Mouse (Mus musculus): Measurements from ENCODE around the gene Meis2. TPM values are rescaled to one million over a fixed set of nuclear protein-coding genes. Genes with fewer than 3 reads are reported as not detected.

Gene Meis2
- polyA plus RNA-seq, 2 experiments, result 0.69 to 1.5 TPM

- peaks cover 0 to 2% of the 10 kb centered on the region in 2 experiments; a peak in 1 of 4 replicates for H3K4me1 ChIP-seq (replicated peaks; ENCODE audit: control insufficient read depth in 2 of 2, insufficient read depth in 2 of 2, low read length in 1 of 2)
Measured at GRCm38 (mm10) chr2:115989249-115989648, 76.4 kb downstream of the Meis2 start.

GRCm38 (mm10) chr2:115988448-115988847 lies 77.2 kb downstream of the Meis2 start:
- H3K27ac ChIP-seq, result no peak overlapping the region
- H3K9ac ChIP-seq (replicated peaks), result no peak overlapping the region
- no peaks in the 10 kb centered on the region for H3K9me3 ChIP-seq (ENCODE audit: control insufficient read depth, low read length)
- H3K36me3 ChIP-seq (replicated peaks; ENCODE audit: control insufficient read depth, insufficient read depth, low read depth), result no peaks in the 10 kb centered on the region
- WGBS (ENCODE audit: insufficient replicate concordance), result 55% methylated on average over 4 of the region's 4 CpGs
- ATAC-seq (ENCODE audit: insufficient read depth), result no peak
- TF ChIP-seq EP300 (IDR thresholded peaks at IDR 0.05; ENCODE audit: low read depth) (no peak), CTCF (IDR thresholded peaks at IDR 0.05; ENCODE audit: low read depth) (no peak)
- peaks cover 0 to 2% of the 10 kb centered on the region in 2 experiments; a peak in 1 of 4 replicates for H3K4me1 ChIP-seq (replicated peaks; ENCODE audit: control insufficient read depth in 2 of 2, insufficient read depth in 2 of 2, low read length in 1 of 2)
- no peak overlapping the region for H3K4me2 ChIP-seq (ENCODE audit: low read depth)
- H3K27me3 ChIP-seq (ENCODE audit: control insufficient read depth, insufficient read depth, low read length), result no peaks in the 10 kb centered on the region
- H3K4me3 ChIP-seq (ENCODE audit: insufficient read depth in 1 of 2, low read depth in 2 of 2, low read length in 2 of 2), result no peak overlapping the region
- no peak for DNase-seq (ENCODE audit: low read depth in 3 of 3, low spot score in 3 of 3)

More at GRCm38 (mm10) chr2:115989249-115989648, 76.4 kb downstream of the Meis2 start:
- H3K27ac ChIP-seq, result no peak overlapping the region
- TF ChIP-seq EP300 (IDR thresholded peaks at IDR 0.05; ENCODE audit: low read depth), result no peak
- no peak for TF ChIP-seq CTCF (IDR thresholded peaks at IDR 0.05; ENCODE audit: low read depth)
- H3K4me3 ChIP-seq (ENCODE audit: insufficient read depth in 1 of 2, low read depth in 2 of 2, low read length in 2 of 2), result no peak overlapping the region
- no peak for DNase-seq (ENCODE audit: low read depth in 3 of 3, low spot score in 3 of 3)
- H3K9ac ChIP-seq (replicated peaks), result no peak overlapping the region
- no peaks in the 10 kb centered on the region for H3K27me3 ChIP-seq (ENCODE audit: control insufficient read depth, insufficient read depth, low read length)
- ATAC-seq (ENCODE audit: insufficient read depth), result no peak
- WGBS (ENCODE audit: insufficient replicate concordance), result 51% methylated on average over 6 of the region's 6 CpGs
- no peaks in the 10 kb centered on the region for H3K9me3 ChIP-seq (ENCODE audit: control insufficient read depth, low read length)
- no peak overlapping the region for H3K4me2 ChIP-seq (ENCODE audit: low read depth)
- no peaks in the 10 kb centered on the region for H3K36me3 ChIP-seq (replicated peaks; ENCODE audit: control insufficient read depth, insufficient read depth, low read depth)

GRCm38 (mm10) chr2:115984952-115985351 lies 80.7 kb downstream of the Meis2 start:
- ATAC-seq (ENCODE audit: insufficient read depth) (0 out of 2 replicates have a peak, but pooled peaks have one; percentile 23), DNase-seq (ENCODE audit: low read depth in 3 of 3, low spot score in 3 of 3) (no peak)
- Histone ChIP-seq H3K27me3 (ENCODE audit: control insufficient read depth, insufficient read depth, low read length) (no peaks in the 10 kb centered on the region), H3K36me3 (replicated peaks; ENCODE audit: control insufficient read depth, insufficient read depth, low read depth) (no peaks in the 10 kb centered on the region), H3K4me3 (ENCODE audit: insufficient read depth in 1 of 2, low read depth in 2 of 2, low read length in 2 of 2) (no peak overlapping the region), H3K4me2 (ENCODE audit: low read depth) (no peak overlapping the region), H3K4me1 (replicated peaks; ENCODE audit: control insufficient read depth in 2 of 2, insufficient read depth in 2 of 2, low read length in 1 of 2) (peaks cover 0 to 2% of the 10 kb centered on the region in 2 experiments; a peak in 1 of 4 replicates), H3K27ac (no peak overlapping the region), H3K9ac (replicated peaks) (no peak overlapping the region), H3K9me3 (ENCODE audit: control insufficient read depth, low read length) (no peaks in the 10 kb centered on the region)
- WGBS (ENCODE audit: insufficient replicate concordance), result 34% methylated on average over 9 of the region's 9 CpGs
- no peak for TF ChIP-seq CTCF (IDR thresholded peaks at IDR 0.05; ENCODE audit: low read depth)
- no peak for TF ChIP-seq EP300 (IDR thresholded peaks at IDR 0.05; ENCODE audit: low read depth)

GRCm38 (mm10) chr2:115984487-115984886 lies 81.2 kb downstream of the Meis2 start:
- DNase-seq (ENCODE audit: low read depth in 3 of 3, low spot score in 3 of 3), result no peak
- no peaks in the 10 kb centered on the region for H3K9me3 ChIP-seq (ENCODE audit: control insufficient read depth, low read length)
- no peak overlapping the region for H3K4me3 ChIP-seq (ENCODE audit: insufficient read depth in 1 of 2, low read depth in 2 of 2, low read length in 2 of 2)
- no peak overlapping the region for H3K4me2 ChIP-seq (ENCODE audit: low read depth)
- no peaks in the 10 kb centered on the region for H3K36me3 ChIP-seq (replicated peaks; ENCODE audit: control insufficient read depth, insufficient read depth, low read depth)
- H3K4me1 ChIP-seq (replicated peaks; ENCODE audit: control insufficient read depth in 2 of 2, insufficient read depth in 2 of 2, low read length in 1 of 2), result peaks cover 0 to 2% of the 10 kb centered on the region in 2 experiments; a peak in 1 of 4 replicates
- WGBS (ENCODE audit: insufficient replicate concordance), result 51% methylated on average over 4 of the region's 4 CpGs
- no peak overlapping the region for H3K27ac ChIP-seq
- no peak for ATAC-seq (ENCODE audit: insufficient read depth)
- TF ChIP-seq CTCF (IDR thresholded peaks at IDR 0.05; ENCODE audit: low read depth) (no peak), EP300 (IDR thresholded peaks at IDR 0.05; ENCODE audit: low read depth) (no peak)
- H3K27me3 ChIP-seq (ENCODE audit: control insufficient read depth, insufficient read depth, low read length), result no peaks in the 10 kb centered on the region
- H3K9ac ChIP-seq (replicated peaks), result no peak overlapping the region

GRCm38 (mm10) chr2:115980490-115980889 lies 85.1 kb downstream of the Meis2 start:
- DNase-seq (ENCODE audit: low read depth in 3 of 3, low spot score in 3 of 3) (no peak), ATAC-seq (ENCODE audit: insufficient read depth) (no peak)
- Histone ChIP-seq H3K9me3 (ENCODE audit: control insufficient read depth, low read length) (no peaks in the 10 kb centered on the region), H3K27me3 (ENCODE audit: control insufficient read depth, insufficient read depth, low read length) (no peaks in the 10 kb centered on the region), H3K4me2 (ENCODE audit: low read depth) (no peak overlapping the region), H3K36me3 (replicated peaks; ENCODE audit: control insufficient read depth, insufficient read depth, low read depth) (no peaks in the 10 kb centered on the region), H3K4me1 (replicated peaks; ENCODE audit: control insufficient read depth in 2 of 2, insufficient read depth in 2 of 2, low read length in 1 of 2) (peaks cover 0 to 2% of the 10 kb centered on the region in 2 experiments; a peak in 1 of 4 replicates), H3K4me3 (ENCODE audit: insufficient read depth in 1 of 2, low read depth in 2 of 2, low read length in 2 of 2) (no peak overlapping the region), H3K27ac (no peak overlapping the region), H3K9ac (replicated peaks) (no peak overlapping the region)
- TF ChIP-seq CTCF (IDR thresholded peaks at IDR 0.05; ENCODE audit: low read depth), result no peak

Measured in liver, embryonic 14.5 days (tissue).